Mouse (Mus musculus) midbrain, postnatal 0 days (tissue): Measurements from ENCODE around the gene 1810030O07Rik. TPM values are rescaled to one million over a fixed set of nuclear protein-coding genes. Genes with fewer than 3 reads are reported as not detected.
"Not testable (repeated sequence)": the region's sequence is repeated elsewhere in the genome, so short reads cannot be mapped to it uniquely, and the experiment has no call there.

Experiments used
- ATAC-seq: fragments of 200-750 bp; cut with Nextera tagmentation; 2 replicates; pipeline ENCODE4 v1.8.0; 2017; ENCODE audit warnings: moderate number of reproducible peaks, mild to moderate bottlenecking, moderate TSS enrichment, moderate library complexity; ENCODE audit not compliant: low FRiP score
- DNase-seq: peaks from one replicate; pipeline ENCODE4 v3.0.0-alpha.2; 2015; ENCODE audit warnings: low spot score
- H3K27ac ChIP-seq: fragments of 300-500 bp; sonication (generic); 2 replicates; pipeline ENCODE4 v1.5.1; 2014; ENCODE audit warnings: low read depth, mild to moderate bottlenecking, low read length, mixed read lengths
- H3K27me3 ChIP-seq: fragments of 300-500 bp; sonication (generic); 2 replicates; pipeline ENCODE4 v1.6.1; 2014; ENCODE audit warnings: low read length, control low read depth, mixed read lengths; ENCODE audit not compliant: insufficient read depth
- H3K36me3 ChIP-seq: fragments of 300-500 bp; sonication (generic); 2 replicates; pipeline ENCODE4 v1.6.1; 2014; ENCODE audit warnings: low read length, control low read depth, mixed read lengths; ENCODE audit not compliant: insufficient read depth
- H3K4me1 ChIP-seq: fragments of 300-500 bp; sonication (generic); 2 replicates; pipeline ENCODE4 v1.6.1; 2014; ENCODE audit warnings: mild to moderate bottlenecking, control low read depth, antibody characterized with exemption, low read length, mixed read lengths; ENCODE audit not compliant: insufficient read depth
- H3K4me2 ChIP-seq: fragments of 300-500 bp; sonication (generic); 2 replicates; pipeline ENCODE4 v1.6.1; 2014; ENCODE audit warnings: low read depth, mild to moderate bottlenecking, low read length, mixed read lengths; ENCODE audit not compliant: poor library complexity, severe bottlenecking
- H3K4me3 ChIP-seq: fragments of 300-500 bp; sonication (generic); 2 replicates; pipeline ENCODE4 v1.5.1; 2014; ENCODE audit warnings: low read depth, mild to moderate bottlenecking, low read length, moderate library complexity
- H3K9ac ChIP-seq: fragments of 300-500 bp; sonication (generic); replicated peaks from 2 replicates; pipeline ENCODE4 v1.6.1; 2014; ENCODE audit warnings: mild to moderate bottlenecking, low read length, moderate library complexity, mixed read lengths; ENCODE audit not compliant: poor library complexity, severe bottlenecking
- H3K9me3 ChIP-seq: fragments of 300-500 bp; sonication (generic); 2 replicates; pipeline ENCODE4 v1.6.1; 2016; ENCODE audit warnings: low read length, control low read depth
- CTCF ChIP-seq: IDR thresholded peaks from 2 replicates; pipeline ENCODE4 v1.5.1; 2016; ENCODE audit warnings: antibody characterized with exemption, mild to moderate bottlenecking
- WGBS: fragments of 180-500 bp; shearing (Covaris S2); extraction: QIAGEN DNeasy Blood & Tissue Kit; methylation state at CpG from one replicate; pipeline ENCODE4 v1.1.7; 2014; 5-methylcytosine and 5-hydroxymethylcytosine counted together
- polyA plus RNA-seq: library from polyadenylated mRNA; unstranded; fragments of >200 nt; fragmentation: Nextera tagmentation; extraction: Ambion mirVana; gene quantifications from 2 replicates; pipeline ENCODE4 v1.2.1, GENCODE M21; 2015
- total RNA-seq: library from RNA; depleted of rRNA; stranded (reverse); fragments of >200 nt; gene quantifications from 2 replicates; pipeline ENCODE4 v1.2.3, GENCODE M21; 2014; rRNA removed

1810030O07Rik gene
- total and polyA plus RNA-seq, 2 experiments from 2014 or later, result 19.1 to 23.8 TPM

DNA sequence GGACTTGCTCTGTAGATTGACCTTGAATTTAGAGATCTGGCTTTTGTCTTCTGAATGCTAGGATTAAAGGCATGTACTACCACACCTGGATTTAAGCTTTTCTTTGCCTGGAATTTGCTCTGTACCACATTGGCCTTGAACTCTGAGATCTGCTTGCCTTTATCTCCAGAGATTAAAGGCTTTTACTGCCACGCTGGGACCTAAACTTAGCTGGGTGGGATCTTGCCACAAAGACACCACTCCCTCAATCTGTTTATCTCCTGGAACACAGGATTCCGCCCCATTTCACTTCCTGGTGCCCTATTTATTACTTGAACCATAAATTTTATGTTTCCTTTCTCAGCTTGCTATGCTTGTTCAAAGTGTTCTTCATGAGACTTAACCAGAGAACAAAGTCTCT lies 62.3 kb downstream of the 1810030O07Rik start:
- H3K9me3 ChIP-seq, result no peaks in the 10 kb centered on the region
- TF ChIP-seq CTCF, result no peak
- DNase-seq, result no peak
- H3K4me3 ChIP-seq, result no peak overlapping the region
- no peak for ATAC-seq
- H3K4me2 ChIP-seq, result no peak overlapping the region
- H3K9ac ChIP-seq, result no peak overlapping the region
- no peaks in the 10 kb centered on the region for H3K27me3 ChIP-seq
- 0 out of 2 replicates have a peak, but pooled peaks cover 6% of the 10 kb centered on the region for H3K36me3 ChIP-seq
- 82% methylated on average over 2 of the region's 2 CpGs for WGBS
- no peak overlapping the region for H3K27ac ChIP-seq
- H3K4me1 ChIP-seq, result no peaks in the 10 kb centered on the region

DNA sequence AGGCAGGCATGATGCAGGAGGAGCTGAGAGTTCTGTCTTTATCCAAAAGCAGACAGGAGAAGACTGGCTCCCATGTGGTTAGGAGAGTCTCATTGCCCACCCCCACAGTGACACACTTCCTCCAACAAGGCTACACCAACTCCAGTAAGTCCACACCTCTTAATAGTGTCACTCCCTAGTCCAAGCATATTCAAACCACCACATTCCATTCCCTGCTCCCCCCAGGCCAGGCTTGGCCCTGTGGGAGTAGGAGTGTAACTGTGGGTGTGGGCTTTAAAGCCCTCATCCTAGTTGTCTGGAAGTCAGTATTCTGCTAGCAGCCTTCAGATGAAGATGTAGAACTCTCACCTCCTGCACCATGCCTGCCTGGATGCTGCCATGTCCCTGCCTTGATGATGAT lies 62.9 kb downstream of the 1810030O07Rik start:
- not testable (repeated sequence) for H3K4me3 ChIP-seq, DNase-seq, H3K4me1 ChIP-seq, H3K27ac ChIP-seq, H3K9ac ChIP-seq, H3K27me3 ChIP-seq, H3K9me3 ChIP-seq, H3K4me2 ChIP-seq, ATAC-seq, H3K36me3 ChIP-seq

Other genes starting within 250 kb of the 1810030O07Rik start
- gene Atp6ap2, start 85.9 kb downstream of the 1810030O07Rik start, total RNA-seq, result 135 and 177 TPM in 2 replicates
- 269 and 277 TPM in 2 replicates for gene Atp6ap2, start 85.9 kb downstream of the 1810030O07Rik start, polyA plus RNA-seq
- gene Med14, start 88.4 kb upstream of the 1810030O07Rik start, total RNA-seq, result 24.9 and 37.5 TPM in 2 replicates
- 7.6 and 9.1 TPM in 2 replicates for gene Med14, start 88.4 kb upstream of the 1810030O07Rik start, polyA plus RNA-seq